Mouse (Mus musculus) myocyte (in vitro differentiated cells): ENCODE measurements around the gene Actn1. TPM values are rescaled to one million over a fixed set of nuclear protein-coding genes. Genes with fewer than 3 reads are reported as not detected.

ENCODE experiments used
- H3K27me3 ChIP-seq: one replicate; pipeline ENCODE4 v1.6.1; 2011; ENCODE audit not compliant: control insufficient read depth, insufficient read depth, insufficient read length
- H3K36me3 ChIP-seq: one replicate; pipeline ENCODE4 v1.6.1; 2011; ENCODE audit not compliant: control insufficient read depth, insufficient read depth
- H3K4me2 ChIP-seq: one replicate; pipeline ENCODE4 v1.6.1; 2011; ENCODE audit warnings: low read depth, control low read depth
- H3K4me3 ChIP-seq: one replicate; pipeline ENCODE4 v1.5.1; 2011; ENCODE audit warnings: mild to moderate bottlenecking, control low read depth, moderate library complexity
- H3K79me2 ChIP-seq: one replicate; pipeline ENCODE4 v1.6.1; 2011; ENCODE audit not compliant: control insufficient read depth, insufficient read depth
- H3ac ChIP-seq: one replicate; pipeline ENCODE4 v1.6.1; 2011; ENCODE audit not compliant: control insufficient read depth, insufficient read length
- CEBPB ChIP-seq: IDR thresholded peaks from 2 replicates; pipeline ENCODE4 v1.6.1; 2011; ENCODE audit warnings: mild to moderate bottlenecking, moderate library complexity; ENCODE audit not compliant: poor library complexity, insufficient read depth, severe bottlenecking
- E2F4 ChIP-seq: IDR thresholded peaks from one replicate; pipeline ENCODE4 v1.6.1; 2011; ENCODE audit warnings: mild to moderate bottlenecking, control low read depth, moderate library complexity; ENCODE audit not compliant: insufficient read depth
- MAX ChIP-seq: IDR thresholded peaks from one replicate; pipeline ENCODE4 v1.6.1; 2011; ENCODE audit warnings: low read depth, mild to moderate bottlenecking, control low read depth
- MYOD1 ChIP-seq, 3 experiments: IDR thresholded peaks; one replicate each; pipeline ENCODE4 v1.6.1; 2011; ENCODE audit warnings: control low read depth in 2 of 3, low read depth in 2 of 3, mild to moderate bottlenecking in 2 of 3, moderate library complexity in 1 of 3; ENCODE audit not compliant: insufficient read length in 2 of 3, control insufficient read depth in 1 of 3
- MYOG ChIP-seq, 3 experiments: IDR thresholded peaks; one replicate each; pipeline ENCODE4 v1.6.1; 2011; ENCODE audit warnings: control low read depth in 2 of 3, low read depth in 2 of 3, mild to moderate bottlenecking in 2 of 3; ENCODE audit not compliant: insufficient read length in 2 of 3, control insufficient read depth in 1 of 3, insufficient read depth in 1 of 3
- POLR2A ChIP-seq: IDR thresholded peaks from one replicate; pipeline ENCODE4 v1.6.1; 2011; ENCODE audit warnings: low read depth, mild to moderate bottlenecking, control low read depth, moderate library complexity; ENCODE audit not compliant: insufficient read length
- POLR2AphosphoS2 ChIP-seq: IDR thresholded peaks from one replicate; pipeline ENCODE4 v1.6.1; 2011; ENCODE audit warnings: low read depth, control low read depth; ENCODE audit not compliant: insufficient read length
- REST ChIP-seq: IDR thresholded peaks from one replicate; pipeline ENCODE4 v1.6.1; 2011; ENCODE audit warnings: mild to moderate bottlenecking, control low read depth, moderate library complexity; ENCODE audit not compliant: insufficient read depth, insufficient read length
- SRF ChIP-seq: IDR thresholded peaks from one replicate; pipeline ENCODE4 v1.6.1; 2011; ENCODE audit warnings: low read depth; ENCODE audit not compliant: control insufficient read depth, insufficient read length
- TCF12 ChIP-seq: IDR thresholded peaks from one replicate; pipeline ENCODE4 v1.6.1; 2011; ENCODE audit warnings: mild to moderate bottlenecking, control low read depth; ENCODE audit not compliant: poor library complexity, insufficient read depth, severe bottlenecking
- TCF3 ChIP-seq: IDR thresholded peaks from one replicate; pipeline ENCODE4 v1.6.1; 2011; ENCODE audit warnings: low read depth, control low read depth; ENCODE audit not compliant: insufficient read length
- USF1 ChIP-seq: IDR thresholded peaks from one replicate; pipeline ENCODE4 v1.6.1; 2011; ENCODE audit warnings: low read depth, mild to moderate bottlenecking, control low read depth, moderate library complexity
- polyA plus RNA-seq: library from polyadenylated mRNA; unstranded; fragments of >200 nt; fragmentation: generic; extraction: Trizol; gene quantifications from one replicate; pipeline ENCODE4 v1.2.1, GENCODE M21; 2012; ENCODE audit warnings: missing spikeins

Actn1 gene
- polyA plus RNA-seq, 1 experiment, result 166 TPM

- Histone ChIP-seq H3K27me3 (no peaks in the 10 kb centered on the region), H3K36me3 (no peaks in the 10 kb centered on the region), H3K4me3 (no peak overlapping the region), H3K79me2 (no peaks in the 10 kb centered on the region), H3K4me2 (no peak overlapping the region), H3ac (no peak overlapping the region)
- TF ChIP-seq POLR2A (no peak), CEBPB (no peak), TCF12 (no peak), MYOD1 (IDR thresholded peaks at IDR 0.05; ENCODE audit: control insufficient read depth in 1 of 3, insufficient read length in 2 of 3, low read depth in 2 of 3) (no peak), E2F4 (no peak), POLR2AphosphoS2 (no peak), MYOG (IDR thresholded peaks at IDR 0.05; ENCODE audit: control insufficient read depth in 1 of 3, insufficient read depth in 1 of 3, insufficient read length in 2 of 3, low read depth in 2 of 3) (no peak), TCF3 (no peak), USF1 (no peak), REST (no peak), MAX (no peak), SRF (no peak)
Observed at GRCm38 (mm10) chr12:80298714-80299113, 38.5 kb upstream of the Actn1 start.

- no peaks in the 10 kb centered on the region for H3K79me2 ChIP-seq
- H3K4me2 ChIP-seq, result peak overlapping the region; percentile 7
- H3K4me3 ChIP-seq, result no peak overlapping the region
- no peak for TF ChIP-seq MAX
- no peak for TF ChIP-seq E2F4
- TF ChIP-seq MYOG (IDR thresholded peaks at IDR 0.05; ENCODE audit: control insufficient read depth in 1 of 3, insufficient read depth in 1 of 3, insufficient read length in 2 of 3, low read depth in 2 of 3), result no peak
- no peak for TF ChIP-seq TCF3
- TF ChIP-seq REST, result no peak
- no peak for TF ChIP-seq USF1
- TF ChIP-seq POLR2A, result no peak
- H3K36me3 ChIP-seq, result no peaks in the 10 kb centered on the region
- no peaks in the 10 kb centered on the region for H3K27me3 ChIP-seq
- H3ac ChIP-seq, result no peak overlapping the region
Observed at GRCm38 (mm10) chr12:80291895-80292435, 31.8 kb upstream of the Actn1 start.

- no peak overlapping the region for H3K4me2 ChIP-seq
- no peaks in the 10 kb centered on the region for H3K36me3 ChIP-seq
- no peak for TF ChIP-seq POLR2A
- TF ChIP-seq E2F4, result no peak
- no peak for TF ChIP-seq REST
- no peak for TF ChIP-seq USF1
- no peak for TF ChIP-seq CEBPB
- H3K4me3 ChIP-seq, result no peak overlapping the region
- H3ac ChIP-seq, result no peak overlapping the region
- H3K79me2 ChIP-seq, result no peaks in the 10 kb centered on the region
- no peaks in the 10 kb centered on the region for H3K27me3 ChIP-seq
Observed at GRCm38 (mm10) chr12:80290964-80291363, 30.8 kb upstream of the Actn1 start.

GRCm38 (mm10) chr12:80290483-80290882 lies 30.3 kb upstream of the Actn1 start:
- H3ac ChIP-seq, result no peak overlapping the region
- TF ChIP-seq MAX (no peak), POLR2A (no peak), TCF12 (no peak), REST (no peak), E2F4 (no peak), SRF (no peak), TCF3 (no peak), CEBPB (no peak), POLR2AphosphoS2 (no peak), USF1 (no peak), MYOD1 (IDR thresholded peaks at IDR 0.05; ENCODE audit: control insufficient read depth in 1 of 3, insufficient read length in 2 of 3, low read depth in 2 of 3) (no peak), MYOG (IDR thresholded peaks at IDR 0.05; ENCODE audit: control insufficient read depth in 1 of 3, insufficient read depth in 1 of 3, insufficient read length in 2 of 3, low read depth in 2 of 3) (no peak)
- no peak overlapping the region for H3K4me3 ChIP-seq
- no peaks in the 10 kb centered on the region for H3K79me2 ChIP-seq
- no peaks in the 10 kb centered on the region for H3K36me3 ChIP-seq
- H3K27me3 ChIP-seq, result no peaks in the 10 kb centered on the region
- no peak overlapping the region for H3K4me2 ChIP-seq

GRCm38 (mm10) chr12:80289722-80290121 lies 29.6 kb upstream of the Actn1 start:
- Histone ChIP-seq H3K4me2 (no peak overlapping the region), H3K27me3 (no peaks in the 10 kb centered on the region), H3K36me3 (no peaks in the 10 kb centered on the region), H3ac (no peak overlapping the region), H3K79me2 (no peaks in the 10 kb centered on the region), H3K4me3 (no peak overlapping the region)
- TF ChIP-seq TCF3, result no peak
